Mouse (Mus musculus): ENCODE results near the gene Dnase1l2.
A peak's percentile ranks its signal among the peaks of the same experiment; 100 is the strongest.
"Not testable (repeated sequence)": the region's sequence is repeated elsewhere in the genome, so short reads cannot be mapped to it uniquely, and the experiment has no call there.

Gene Dnase1l2

GRCm38 (mm10) chr17:24470701-24471527 is 28.0 kb upstream of the Dnase1l2 start:
- no peak for DNase-seq

- peak; percentile 99 for DNase-seq
Measured at GRCm38 (mm10) chr17:24469910-24470602, 27.2 kb upstream of the Dnase1l2 start, which contains the start of the genes E4f1 and Pgp. E4f1 (minus strand) TSS chr17:24470313. Pgp (plus strand) TSS chr17:24470392.

GRCm38 (mm10) chr17:24469336-24469909 is 26.5 kb upstream of the Dnase1l2 start:
- DNase-seq = no peak

- DNase-seq = no peak
Measured at GRCm38 (mm10) chr17:24468636-24469246, 25.8 kb upstream of the Dnase1l2 start.

- DNase-seq = peak; percentile 63
Measured at GRCm38 (mm10) chr17:24463374-24464133, 20.6 kb upstream of the Dnase1l2 start.

- DNase-seq = no peak
Measured at GRCm38 (mm10) chr17:24462932-24463331, 20.0 kb upstream of the Dnase1l2 start.

- peak; percentile 63 for DNase-seq
Measured at GRCm38 (mm10) chr17:24461580-24461979, 18.7 kb upstream of the Dnase1l2 start.

GRCm38 (mm10) chr17:24455523-24456206 is 12.8 kb upstream of the Dnase1l2 start:
- not testable (repeated sequence) for DNase-seq

- DNase-seq = peak; percentile 100
Measured at GRCm38 (mm10) chr17:24454756-24455522, 12.0 kb upstream of the Dnase1l2 start.

- no peak for DNase-seq
Measured at GRCm38 (mm10) chr17:24454218-24454755, 11.4 kb upstream of the Dnase1l2 start.

- DNase-seq = peak; percentile 73
Measured at GRCm38 (mm10) chr17:24453372-24453771, 10.5 kb upstream of the Dnase1l2 start.

- DNase-seq = no peak
Measured at GRCm38 (mm10) chr17:24451220-24451619, 8.3 kb upstream of the Dnase1l2 start.

GRCm38 (mm10) chr17:24449507-24449906 is 6.6 kb upstream of the Dnase1l2 start:
- no peak for DNase-seq

- DNase-seq = no peak
Measured at GRCm38 (mm10) chr17:24446590-24446989, 3.7 kb upstream of the Dnase1l2 start.

GRCm38 (mm10) chr17:24443409-24443808 is 504 bp upstream of the Dnase1l2 start:
- DNase-seq = peak; percentile 34

- DNase-seq = peak; percentile 27
Measured at GRCm38 (mm10) chr17:24442107-24442506, 798 bp downstream of the Dnase1l2 start.

- DNase-seq = no peak
Measured at GRCm38 (mm10) chr17:24441148-24441547, 1.8 kb downstream of the Dnase1l2 start.

GRCm38 (mm10) chr17:24440377-24440776 is 2.5 kb downstream of the Dnase1l2 start:
- DNase-seq = no peak

GRCm38 (mm10) chr17:24437016-24437415 is 5.9 kb downstream of the Dnase1l2 start:
- peak; percentile 62 for DNase-seq

GRCm38 (mm10) chr17:24429201-24429983 is 13.5 kb downstream of the Dnase1l2 start:
- DNase-seq = peak; percentile 82
